Mouse (Mus musculus): ENCODE data around the gene Tfg. TPM values are rescaled to one million over a fixed set of nuclear protein-coding genes. Genes with fewer than 3 reads are reported as not detected.

The Tfg gene
- polyA plus RNA-seq, 1 experiment from 2014 or later: 135 TPM

Other genes starting within 250 kb of the Tfg start
- 0.45 and 0.59 TPM in 2 replicates for gene Abi3bp, start 239.6 kb downstream of the Tfg start, polyA plus RNA-seq (2016; fragmentation: Nextera tagmentation; extraction: Ambion mirVana)
- not detected in 2 replicates for gene Adgrg7, start 78.4 kb upstream of the Tfg start, polyA plus RNA-seq (2016; fragmentation: Nextera tagmentation; extraction: Ambion mirVana)
- 9.8 and 12.4 TPM in 2 replicates for gene Tmem45a, start 168.7 kb upstream of the Tfg start, polyA plus RNA-seq (2016; fragmentation: Nextera tagmentation; extraction: Ambion mirVana)
- gene Lnp1, start 210.6 kb upstream of the Tfg start, polyA plus RNA-seq (2016; fragmentation: Nextera tagmentation; extraction: Ambion mirVana): 0.45 and 0.60 TPM in 2 replicates

Measured in heart, embryonic 12.5 days (tissue).